Mouse (Mus musculus) E14TG2a.4 (cell line): ENCODE results near the gene Gja10.

Experiments used
- H3K27me3 ChIP-seq: 2 replicates; pipeline ENCODE4 v1.6.1; 2014; ENCODE audit warnings: low read length, control low read depth; ENCODE audit not compliant: insufficient read depth
- H3K36me3 ChIP-seq: 2 replicates; pipeline ENCODE4 v1.6.1; 2014; ENCODE audit warnings: low read length, control low read depth; ENCODE audit not compliant: insufficient read depth
- H3K4me1 ChIP-seq: replicated peaks from 2 replicates; pipeline ENCODE4 v1.6.1; 2014; ENCODE audit warnings: low read depth, low read length, control low read depth
- H3K4me3 ChIP-seq: replicated peaks from 2 replicates; pipeline ENCODE4 v1.5.1; 2014; ENCODE audit warnings: mild to moderate bottlenecking, low read length
- H3K9me3 ChIP-seq: 2 replicates; pipeline ENCODE4 v1.6.1; 2014; ENCODE audit warnings: low read length, control low read depth
- CTCF ChIP-seq: conservative IDR thresholded peaks from 2 replicates; pipeline ENCODE4 v1.5.1; 2014; ENCODE audit warnings: low read length
- NANOG ChIP-seq: IDR thresholded peaks from 2 replicates; pipeline ENCODE4 v1.6.1; 2014; ENCODE audit warnings: borderline replicate concordance, low read length, mixed read lengths
- POU5F1 ChIP-seq: IDR thresholded peaks from 2 replicates; pipeline ENCODE4 v1.6.1; 2014; ENCODE audit warnings: low read length, borderline replicate concordance

Gja10 gene

DNA sequence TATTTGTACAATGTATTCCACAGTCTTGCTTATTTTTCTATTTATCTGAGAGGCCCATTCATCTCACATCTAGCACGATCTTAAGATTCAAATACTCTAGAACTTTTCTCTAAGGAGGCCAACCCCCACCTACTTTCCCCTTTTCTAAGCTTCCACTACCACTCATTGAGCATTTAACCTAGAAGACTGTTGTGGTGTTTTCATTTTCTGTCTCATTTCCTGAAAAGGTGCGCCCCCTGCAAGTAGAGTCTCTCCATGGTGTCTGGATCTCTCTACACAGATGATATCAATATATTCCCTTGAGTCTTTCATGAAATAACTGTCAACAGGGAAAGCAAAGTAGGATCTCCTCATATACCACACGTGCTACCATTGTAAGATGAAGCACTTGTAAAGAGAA, at the start of gene Gja10:
Gene Gja10, minus strand, starts transcription at position 101 of the 400 bp plus-strand sequence.
- H3K9me3 ChIP-seq = no peaks in the 10 kb centered on the region
- peaks cover 8% of the 10 kb centered on the region; the same call in 1 of the 2 replicates for H3K27me3 ChIP-seq
- peaks cover 3% of the 10 kb centered on the region; the same call in 1 of the 2 replicates for H3K4me1 ChIP-seq
- no peak within 1 kb of the TSS for H3K4me3 ChIP-seq
- H3K36me3 ChIP-seq = no peaks in the 10 kb centered on the region
- no peak for TF ChIP-seq CTCF
- no peak for TF ChIP-seq NANOG
- TF ChIP-seq POU5F1 = no peak

DNA sequence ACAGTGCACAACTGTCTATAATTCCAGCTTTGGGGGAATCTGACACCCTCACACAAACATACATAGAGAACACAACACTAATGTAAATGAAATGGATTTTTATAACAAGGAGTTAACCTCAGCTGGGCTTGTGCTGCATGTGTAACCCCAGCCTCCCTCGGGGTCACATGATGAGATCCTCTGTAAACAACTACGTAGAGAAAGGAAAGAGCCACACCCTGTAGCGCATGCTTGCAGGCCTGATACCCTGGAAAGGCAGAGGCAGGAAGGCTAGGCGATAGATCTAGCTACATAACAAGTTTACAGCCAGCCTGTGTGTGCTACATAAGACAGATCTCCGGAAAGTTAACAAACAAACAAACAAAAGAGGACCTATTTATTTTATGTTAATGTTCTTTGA, 49.1 kb upstream of the Gja10 start:
- Histone ChIP-seq H3K4me1 (peaks cover 21% of the 10 kb centered on the region), H3K27me3 (no peaks in the 10 kb centered on the region), H3K4me3 (no peak overlapping the region), H3K36me3 (peaks cover 63% of the 10 kb centered on the region), H3K9me3 (no peaks in the 10 kb centered on the region)
- TF ChIP-seq CTCF (no peak), NANOG (no peak), POU5F1 (no peak)

- Histone ChIP-seq H3K36me3 (peaks cover 53% of the 10 kb centered on the region), H3K4me3 (no peak overlapping the region), H3K9me3 (no peaks in the 10 kb centered on the region), H3K27me3 (no peaks in the 10 kb centered on the region), H3K4me1 (peaks cover 41% of the 10 kb centered on the region)
- no peak for TF ChIP-seq POU5F1
- TF ChIP-seq CTCF = no peak
- TF ChIP-seq NANOG = no peak
Observed at GRCm38 (mm10) chr4:32621637-32622036, 19.1 kb upstream of the Gja10 start.

DNA sequence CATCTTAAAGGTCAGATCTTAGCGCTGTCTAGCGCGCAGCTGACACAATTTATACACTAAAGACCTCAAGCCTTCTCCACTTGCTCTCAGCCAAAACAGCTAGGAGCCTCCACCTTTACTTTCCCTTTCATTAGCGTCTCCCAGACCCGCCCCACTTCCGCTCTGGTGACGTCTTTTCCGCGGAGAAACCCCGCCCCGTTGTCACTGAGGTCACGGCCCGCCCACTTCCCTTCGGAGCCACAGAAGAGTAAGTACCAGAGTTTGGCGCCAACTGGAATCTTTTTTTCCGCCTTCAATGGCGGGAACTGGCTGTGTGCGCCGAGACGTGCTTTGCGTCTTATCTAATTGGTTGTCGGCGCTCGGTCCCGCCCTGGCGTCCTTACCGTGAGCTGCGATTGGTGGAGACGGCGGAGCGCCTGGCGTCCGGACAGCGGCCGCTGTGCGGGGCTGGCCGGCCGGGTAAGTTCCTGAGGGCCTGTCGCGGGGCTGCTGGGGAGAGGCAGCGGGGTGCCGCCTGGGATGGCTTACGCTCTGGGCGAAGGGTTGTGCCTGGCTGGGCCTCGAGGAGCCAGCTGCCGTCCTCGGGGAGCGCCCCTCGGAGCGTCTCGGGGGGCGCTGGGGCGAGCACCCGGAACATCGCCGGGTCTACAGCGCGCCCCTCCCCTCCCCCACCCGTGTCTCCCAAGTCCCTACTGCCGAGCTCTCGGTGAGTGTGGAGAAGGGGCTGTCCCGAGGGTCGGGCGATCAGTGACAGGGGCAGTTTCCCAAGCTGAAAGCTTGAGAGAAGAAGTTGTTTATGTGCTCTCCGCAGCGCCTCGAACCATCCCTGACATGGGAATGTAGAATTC, 12.7 kb upstream of the Gja10 start, which contains the start of gene Casp8ap2:
Gene Casp8ap2, plus strand, starts transcription at position 418 of the 848 bp plus-strand sequence.
- Histone ChIP-seq H3K36me3 (peaks cover 24% of the 10 kb centered on the region), H3K4me3 (peak within 1 kb of the TSS; percentile 97), H3K4me1 (peaks cover 30% of the 10 kb centered on the region), H3K9me3 (no peaks in the 10 kb centered on the region), H3K27me3 (no peaks in the 10 kb centered on the region)
- no peak for TF ChIP-seq NANOG
- TF ChIP-seq POU5F1 = no peak
- no peak for TF ChIP-seq CTCF

- Histone ChIP-seq H3K36me3 (no peaks in the 10 kb centered on the region), H3K4me1 (peaks cover 3% of the 10 kb centered on the region; the same call in 1 of the 2 replicates), H3K4me3 (no peak overlapping the region), H3K9me3 (no peaks in the 10 kb centered on the region), H3K27me3 (peaks cover 20% of the 10 kb centered on the region)
- TF ChIP-seq POU5F1 (0 out of 2 replicates have a peak, but pooled peaks have one; percentile 13), NANOG (no peak)
Observed at GRCm38 (mm10) chr4:32601135-32601534, 1.4 kb downstream of the Gja10 start.

DNA sequence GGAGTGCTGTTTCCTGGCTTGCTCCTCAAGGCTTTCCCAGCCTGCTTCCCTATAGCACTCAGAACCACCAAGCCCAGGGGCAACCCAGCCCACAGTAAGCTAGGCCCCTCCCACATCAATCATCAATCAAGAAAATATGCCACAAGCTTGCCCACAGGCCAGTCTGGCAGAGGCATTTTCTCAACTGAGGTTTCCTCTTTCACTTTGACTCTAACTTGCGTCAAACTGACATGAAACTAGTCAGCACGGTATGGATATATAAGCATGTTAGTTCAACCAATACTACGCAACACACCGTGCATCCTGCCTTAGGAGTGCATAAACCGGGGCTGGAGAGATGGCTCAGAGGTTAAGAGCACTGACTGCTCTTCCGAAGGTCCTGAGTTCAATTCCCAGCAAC, 14.3 kb downstream of the Gja10 start:
- H3K4me1 ChIP-seq = no peaks in the 10 kb centered on the region
- H3K4me3 ChIP-seq = no peak overlapping the region
- no peak for TF ChIP-seq NANOG
- no peak for TF ChIP-seq POU5F1
- no peak for TF ChIP-seq CTCF
- H3K9me3 ChIP-seq = no peaks in the 10 kb centered on the region
- no peaks in the 10 kb centered on the region for H3K36me3 ChIP-seq
- no peaks in the 10 kb centered on the region for H3K27me3 ChIP-seq

GRCm38 (mm10) chr4:32587543-32587942, 15.0 kb downstream of the Gja10 start:
- TF ChIP-seq NANOG = no peak
- Histone ChIP-seq H3K4me3 (no peak overlapping the region), H3K27me3 (no peaks in the 10 kb centered on the region), H3K9me3 (no peaks in the 10 kb centered on the region), H3K4me1 (no peaks in the 10 kb centered on the region), H3K36me3 (no peaks in the 10 kb centered on the region)

DNA sequence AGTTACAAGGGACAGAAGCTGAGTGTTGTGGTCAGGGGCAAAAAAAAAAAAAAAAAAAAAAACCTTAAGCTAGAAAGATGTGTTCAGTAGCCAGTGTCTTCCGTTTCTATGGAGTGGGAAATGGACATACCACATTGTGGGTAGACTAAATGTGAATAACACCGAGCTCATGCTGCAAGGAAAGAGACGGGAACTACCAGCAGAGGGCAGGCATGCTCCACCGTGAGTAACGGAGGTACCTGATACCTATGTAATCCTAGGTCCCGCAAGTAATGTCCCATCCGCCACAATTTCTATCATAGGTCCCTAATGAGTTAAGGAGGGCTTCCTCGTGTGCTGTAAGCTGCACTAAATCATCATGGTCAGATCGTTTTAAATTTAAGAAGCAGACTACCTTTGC, 16.0 kb downstream of the Gja10 start:
- Histone ChIP-seq H3K36me3 (no peaks in the 10 kb centered on the region), H3K4me1 (peaks cover 5% of the 10 kb centered on the region), H3K9me3 (no peaks in the 10 kb centered on the region), H3K27me3 (no peaks in the 10 kb centered on the region), H3K4me3 (no peak overlapping the region)
- no peak for TF ChIP-seq POU5F1
- peak; percentile 54 for TF ChIP-seq CTCF

GRCm38 (mm10) chr4:32584181-32584580, 18.4 kb downstream of the Gja10 start:
- TF ChIP-seq CTCF (no peak), NANOG (no peak), POU5F1 (no peak)
- Histone ChIP-seq H3K9me3 (no peaks in the 10 kb centered on the region), H3K27me3 (no peaks in the 10 kb centered on the region), H3K36me3 (no peaks in the 10 kb centered on the region), H3K4me1 (peaks cover 11% of the 10 kb centered on the region), H3K4me3 (no peak overlapping the region)
